Mouse (Mus musculus): ENCODE measurements around the gene Pxylp1. TPM values are rescaled to one million over a fixed set of nuclear protein-coding genes. Genes with fewer than 3 reads are reported as not detected.

The Pxylp1 gene
- total and polyA plus RNA-seq, 3 experiments, result 7.8 to 10.1 (median 8.3) TPM

GRCm38 (mm10) chr9:96824026-96824425, 68.4 kb downstream of the Pxylp1 start:
- no peak overlapping the region for H3K9ac ChIP-seq (ENCODE audit: insufficient read depth, low read depth)
- peaks cover 0 to 5% of the 10 kb centered on the region in 2 experiments; a peak in 1 of 4 replicates for H3K4me1 ChIP-seq (ENCODE audit: control insufficient read depth in 1 of 2, insufficient read depth in 2 of 2)
- no peak overlapping the region for H3K4me3 ChIP-seq (replicated peaks in 1 of 3; ENCODE audit: low read depth in 2 of 3, low read length in 2 of 3, poor library complexity in 1 of 3)
- dilution Hi-C loops (cut with MboI; ENCODE audit: extremely low pct_ligation_motif_present, extremely low pct_unique_long_range_greater_than_20kb, low sequenced_read_pairs) (no loop called here), in situ Hi-C loops (cut with MboI; ENCODE audit: low pct_ligation_motif_present, low pct_unique_long_range_greater_than_20kb, low sequenced_read_pairs) (loop anchor here (25.0 kb wide), 1 partner anchor 512 kb away; no protein-coding TSS in a partner anchor)
- H3K79me2 ChIP-seq (replicated peaks; ENCODE audit: control insufficient read depth, extremely low read depth, insufficient read depth, poor library complexity, severe bottlenecking), result no peaks in the 10 kb centered on the region
- no peaks in the 10 kb centered on the region for H3K27me3 ChIP-seq (replicated peaks)
- DNase-seq (ENCODE audit: extremely low read depth), result no peak
- no peaks in the 10 kb centered on the region for H3K9me3 ChIP-seq (replicated peaks; ENCODE audit: low read length)
- TF ChIP-seq NELFE (IDR thresholded peaks at IDR 0.05; ENCODE audit: low read depth, low read length) (no peak), ZMIZ1 (IDR thresholded peaks at IDR 0.05; ENCODE audit: low read depth, low read length) (no peak), SIN3A (IDR thresholded peaks at IDR 0.05; ENCODE audit: low read length) (no peak), NRF1 (IDR thresholded peaks at IDR 0.05; ENCODE audit: low read depth, low read length) (no peak), PAX5 (IDR thresholded peaks at IDR 0.05; ENCODE audit: low read length) (no peak), TCF12 (IDR thresholded peaks at IDR 0.05; ENCODE audit: low read depth, low read length) (no peak), ZKSCAN1 (IDR thresholded peaks at IDR 0.05; ENCODE audit: borderline replicate concordance, low read depth, low read length) (no peak), USF1 (IDR thresholded peaks at IDR 0.05; ENCODE audit: low read depth, low read length) (no peak), JUN (IDR thresholded peaks at IDR 0.05; ENCODE audit: insufficient read depth, low read depth, low read length) (no peak), CHD2 (IDR thresholded peaks at IDR 0.05; ENCODE audit: low read length) (no peak), KAT2A (IDR thresholded peaks at IDR 0.05; ENCODE audit: insufficient replicate concordance, low read length) (no peak), RCOR1 (conservative IDR thresholded peaks at IDR 0.05; ENCODE audit: low read depth, low read length) (no peak), MEF2A (IDR thresholded peaks at IDR 0.05; ENCODE audit: borderline replicate concordance, low read depth, low read length) (no peak), ELF1 (IDR thresholded peaks at IDR 0.05; ENCODE audit: low read depth, low read length) (no peak), HCFC1 (IDR thresholded peaks at IDR 0.05; ENCODE audit: low read depth, low read length) (no peak), POLR2A (IDR thresholded peaks at IDR 0.05; ENCODE audit: low read depth, low read length) (no peak), JUND (conservative IDR thresholded peaks at IDR 0.05; ENCODE audit: low read depth, low read length) (no peak), TBP (conservative IDR thresholded peaks at IDR 0.05; ENCODE audit: low read depth, low read length) (no peak), POLR2AphosphoS2 (IDR thresholded peaks at IDR 0.05; ENCODE audit: low read depth, low read length) (no peak)
- H3K4me2 ChIP-seq (ENCODE audit: insufficient read depth, low read depth, poor library complexity, severe bottlenecking), result no peak overlapping the region
- H3K27ac ChIP-seq (ENCODE audit: insufficient read depth, low read depth), result no peak overlapping the region
- peaks cover 0 to 47% of the 10 kb centered on the region in 2 experiments for H3K36me3 ChIP-seq (replicated peaks in 1 of 2; ENCODE audit: control insufficient read depth in 1 of 2, insufficient read depth in 1 of 2, low read length in 1 of 2)

- Histone ChIP-seq H3K27me3 (replicated peaks) (no peaks in the 10 kb centered on the region), H3K9ac (ENCODE audit: insufficient read depth, low read depth) (no peak overlapping the region), H3K9me3 (replicated peaks; ENCODE audit: low read length) (no peaks in the 10 kb centered on the region), H3K4me3 (replicated peaks in 1 of 3; ENCODE audit: low read depth in 2 of 3, low read length in 2 of 3, poor library complexity in 1 of 3) (no peak overlapping the region), H3K79me2 (replicated peaks; ENCODE audit: control insufficient read depth, extremely low read depth, insufficient read depth, poor library complexity, severe bottlenecking) (no peaks in the 10 kb centered on the region), H3K36me3 (replicated peaks in 1 of 2; ENCODE audit: control insufficient read depth in 1 of 2, insufficient read depth in 1 of 2, low read length in 1 of 2) (peaks cover 0 to 44% of the 10 kb centered on the region in 2 experiments), H3K27ac (ENCODE audit: insufficient read depth, low read depth) (no peak overlapping the region), H3K4me1 (ENCODE audit: control insufficient read depth in 1 of 2, insufficient read depth in 2 of 2) (peaks cover 0 to 9% of the 10 kb centered on the region in 2 experiments; a peak in 1 of 4 replicates), H3K4me2 (ENCODE audit: insufficient read depth, low read depth, poor library complexity, severe bottlenecking) (no peak overlapping the region)
- TF ChIP-seq JUND (conservative IDR thresholded peaks at IDR 0.05; ENCODE audit: low read depth, low read length) (no peak), HCFC1 (IDR thresholded peaks at IDR 0.05; ENCODE audit: low read depth, low read length) (no peak), MEF2A (IDR thresholded peaks at IDR 0.05; ENCODE audit: borderline replicate concordance, low read depth, low read length) (no peak), E2F4 (IDR thresholded peaks at IDR 0.05; ENCODE audit: insufficient replicate concordance, low read depth, low read length) (no peak), ZMIZ1 (IDR thresholded peaks at IDR 0.05; ENCODE audit: low read depth, low read length) (no peak), CTCF (conservative IDR thresholded peaks at IDR 0.05 in 1 of 2, IDR thresholded peaks at IDR 0.05 in 1 of 2; ENCODE audit: low read depth in 2 of 2, low read length in 2 of 2) (no peak)
- in situ Hi-C loops (cut with MboI; ENCODE audit: low pct_ligation_motif_present, low pct_unique_long_range_greater_than_20kb, low sequenced_read_pairs) (loop anchor here (25.0 kb wide), 1 partner anchor 511 kb away; no protein-coding TSS in a partner anchor), dilution Hi-C loops (cut with MboI; ENCODE audit: extremely low pct_ligation_motif_present, extremely low pct_unique_long_range_greater_than_20kb, low sequenced_read_pairs) (no loop called here)
- no peak for DNase-seq (ENCODE audit: extremely low read depth)
These were observed 68.9 kb downstream of the Pxylp1 start for GRCm38 (mm10) chr9:96823541-96823940.
